Mouse (Mus musculus) E14TG2a.4 (cell line): ENCODE results near the gene Prpf18.
"Not testable (repeated sequence)": the region's sequence is repeated elsewhere in the genome, so short reads cannot be mapped to it uniquely, and the experiment has no call there.

Source experiments
- H3K27me3 ChIP-seq: 2 replicates; pipeline ENCODE4 v1.6.1; 2014; ENCODE audit warnings: low read length, control low read depth; ENCODE audit not compliant: insufficient read depth
- H3K36me3 ChIP-seq: 2 replicates; pipeline ENCODE4 v1.6.1; 2014; ENCODE audit warnings: low read length, control low read depth; ENCODE audit not compliant: insufficient read depth
- H3K4me1 ChIP-seq: replicated peaks from 2 replicates; pipeline ENCODE4 v1.6.1; 2014; ENCODE audit warnings: low read depth, low read length, control low read depth
- H3K4me3 ChIP-seq: replicated peaks from 2 replicates; pipeline ENCODE4 v1.5.1; 2014; ENCODE audit warnings: mild to moderate bottlenecking, low read length
- H3K9me3 ChIP-seq: 2 replicates; pipeline ENCODE4 v1.6.1; 2014; ENCODE audit warnings: low read length, control low read depth
- CTCF ChIP-seq: conservative IDR thresholded peaks from 2 replicates; pipeline ENCODE4 v1.5.1; 2014; ENCODE audit warnings: low read length
- NANOG ChIP-seq: IDR thresholded peaks from 2 replicates; pipeline ENCODE4 v1.6.1; 2014; ENCODE audit warnings: borderline replicate concordance, low read length, mixed read lengths
- POU5F1 ChIP-seq: IDR thresholded peaks from 2 replicates; pipeline ENCODE4 v1.6.1; 2014; ENCODE audit warnings: low read length, borderline replicate concordance

Prpf18 gene

DNA sequence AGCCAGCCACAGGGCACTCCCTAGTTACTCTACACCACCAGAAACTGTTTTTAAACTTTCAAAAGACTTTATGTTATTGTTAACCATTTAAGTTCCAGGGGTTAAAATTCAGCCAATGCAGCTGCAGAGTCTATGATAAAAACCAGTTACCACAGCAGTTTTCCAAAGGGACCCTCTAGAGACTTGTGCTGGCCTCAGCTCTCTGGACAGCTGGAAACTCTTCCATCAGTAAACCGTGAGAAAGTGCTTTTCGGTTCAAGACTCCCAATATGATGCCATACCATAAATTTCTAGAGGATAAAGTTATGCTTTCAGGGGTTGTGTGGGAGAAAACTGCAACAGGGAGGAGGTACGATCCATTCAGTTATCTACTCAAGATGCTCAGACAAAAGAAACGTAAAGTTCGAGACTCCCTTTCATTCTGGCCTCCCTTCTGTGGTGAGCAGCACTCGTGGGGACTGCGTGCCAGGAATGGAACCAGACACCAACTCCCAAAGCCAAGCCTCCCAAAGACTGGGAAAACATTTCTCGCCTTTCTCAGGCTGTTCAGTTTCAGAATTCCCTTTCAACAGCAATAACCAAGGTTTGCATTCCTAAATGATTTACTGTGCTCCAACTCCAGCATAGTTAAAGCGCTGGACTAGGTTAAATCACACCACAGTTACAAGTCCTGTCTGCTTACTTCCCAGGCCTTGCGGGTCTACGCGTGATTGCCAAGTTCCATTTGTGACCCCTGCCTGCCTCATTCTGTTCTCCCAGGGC is 31.1 kb downstream of the Prpf18 start:
- no peak for TF ChIP-seq NANOG
- no peak for TF ChIP-seq POU5F1
- no peak for TF ChIP-seq CTCF
- H3K9me3 ChIP-seq, result no peaks in the 10 kb centered on the region
- H3K27me3 ChIP-seq, result no peaks in the 10 kb centered on the region
- peaks cover 18% of the 10 kb centered on the region for H3K36me3 ChIP-seq
- H3K4me1 ChIP-seq, result peaks cover 4% of the 10 kb centered on the region; the same call in 1 of the 2 replicates
- H3K4me3 ChIP-seq, result no peak overlapping the region

DNA sequence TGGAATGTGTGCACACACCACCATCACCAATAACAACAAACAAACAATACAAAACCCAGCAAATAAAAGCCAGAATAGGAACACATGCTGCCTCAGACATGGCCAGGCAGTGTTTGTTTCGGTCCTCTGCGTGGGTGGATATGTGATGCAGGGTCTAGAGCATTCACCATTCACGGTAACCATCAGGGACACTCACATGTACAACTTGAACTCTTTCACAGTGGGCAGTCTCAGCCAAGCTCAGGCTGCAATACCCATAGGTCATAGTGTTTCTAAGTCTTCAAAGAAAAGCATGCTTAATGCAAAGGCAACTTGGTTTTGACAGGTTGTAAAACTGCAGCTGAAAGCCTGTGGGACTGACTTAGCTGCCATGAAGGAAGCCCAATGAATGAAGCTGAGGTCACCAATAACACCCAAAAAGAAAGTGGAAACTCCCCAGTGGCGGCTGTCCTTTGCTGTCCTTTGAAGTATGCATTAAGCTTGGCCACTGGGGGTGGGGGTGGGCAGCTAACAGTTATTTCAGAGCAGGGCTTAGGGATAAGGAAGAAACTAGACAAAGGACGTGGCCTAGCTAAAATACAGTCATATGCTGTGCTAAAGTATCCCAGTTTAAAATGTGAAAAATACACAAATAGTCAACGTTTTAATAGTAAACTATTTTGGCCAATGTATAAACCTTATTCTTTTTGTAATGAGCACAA is 31.9 kb downstream of the Prpf18 start:
- Histone ChIP-seq H3K36me3 (peaks cover 18% of the 10 kb centered on the region), H3K4me3 (no peak overlapping the region), H3K9me3 (no peaks in the 10 kb centered on the region), H3K4me1 (peaks cover 12% of the 10 kb centered on the region), H3K27me3 (no peaks in the 10 kb centered on the region)
- TF ChIP-seq CTCF (no peak), POU5F1 (no peak), NANOG (no peak)

DNA sequence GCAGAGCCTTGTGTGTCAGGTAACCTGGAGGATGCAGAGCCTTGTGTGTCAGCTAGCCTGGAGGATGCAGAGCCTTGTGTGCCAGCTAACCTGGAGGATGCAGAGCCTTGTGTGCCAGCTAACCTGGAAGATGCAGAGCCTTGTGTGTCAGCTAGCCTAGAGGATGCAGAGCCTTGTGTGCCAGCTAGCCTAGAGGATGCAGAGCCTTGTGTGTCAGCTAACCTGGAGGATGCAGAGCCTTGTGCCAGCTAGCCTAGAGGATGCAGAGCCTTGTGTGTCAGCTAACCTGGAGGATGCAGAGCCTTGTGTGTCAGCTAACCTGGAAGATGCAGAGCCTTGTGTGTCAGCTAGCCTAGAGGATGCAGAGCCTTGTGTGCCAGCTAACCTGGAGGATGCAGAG is 32.8 kb downstream of the Prpf18 start:
- Histone ChIP-seq H3K36me3 (peaks cover 17% of the 10 kb centered on the region), H3K4me1 (peaks cover 12% of the 10 kb centered on the region)
- not testable (repeated sequence) for H3K27me3 ChIP-seq, H3K9me3 ChIP-seq, H3K4me3 ChIP-seq

DNA sequence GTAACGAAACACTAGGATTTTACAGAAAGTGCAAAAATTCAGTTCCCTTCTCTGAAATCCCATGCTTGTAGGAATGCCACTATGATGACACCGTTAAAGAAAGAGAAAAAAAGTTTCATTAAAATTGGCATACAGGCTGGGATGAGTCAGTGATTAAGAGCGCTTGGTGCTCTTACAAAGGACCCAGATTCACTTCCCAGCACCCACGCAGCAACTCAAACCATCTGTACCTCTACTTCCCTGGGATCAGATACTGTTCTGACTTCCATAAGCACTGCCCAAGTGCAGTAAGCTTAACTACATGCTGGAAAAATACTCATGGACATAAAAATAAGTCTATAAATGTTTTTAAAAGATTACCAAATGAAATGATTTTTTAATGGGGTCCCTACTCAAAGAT is 34.9 kb downstream of the Prpf18 start:
- H3K9me3 ChIP-seq, result no peaks in the 10 kb centered on the region
- H3K4me1 ChIP-seq, result peaks cover 10% of the 10 kb centered on the region
- H3K36me3 ChIP-seq, result peaks cover 19% of the 10 kb centered on the region
- TF ChIP-seq CTCF, result no peak
- TF ChIP-seq POU5F1, result no peak
- TF ChIP-seq NANOG, result no peak
- no peaks in the 10 kb centered on the region for H3K27me3 ChIP-seq
- no peak overlapping the region for H3K4me3 ChIP-seq

DNA sequence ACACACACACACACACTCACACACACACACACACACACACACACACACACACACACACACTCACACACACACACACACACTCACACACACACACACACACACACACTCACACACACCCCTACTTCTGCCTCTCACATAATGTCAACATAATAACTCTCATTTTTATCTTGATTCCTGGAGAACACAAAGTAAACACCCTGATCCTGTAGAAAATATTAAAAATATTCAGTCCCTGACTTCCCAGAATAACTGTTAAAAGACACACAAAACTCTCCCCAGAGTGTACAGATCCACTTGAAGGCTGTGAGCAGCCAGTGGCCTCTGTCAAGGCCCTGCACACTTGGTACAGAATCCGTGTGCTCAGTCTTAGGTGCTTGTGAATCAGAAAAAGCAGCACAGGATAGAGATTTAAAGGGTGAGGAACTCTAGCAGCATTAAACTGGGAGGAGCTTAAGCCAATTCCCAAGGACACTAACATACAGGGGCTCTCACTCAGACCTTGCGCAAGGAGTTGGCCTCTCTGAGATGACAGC is 36.8 kb downstream of the Prpf18 start:
- H3K27me3 ChIP-seq, result no peaks in the 10 kb centered on the region
- H3K4me3 ChIP-seq, result no peak overlapping the region
- H3K4me1 ChIP-seq, result peaks cover 10% of the 10 kb centered on the region
- H3K36me3 ChIP-seq, result peaks cover 38% of the 10 kb centered on the region
- H3K9me3 ChIP-seq, result no peaks in the 10 kb centered on the region
- TF ChIP-seq CTCF (no peak), POU5F1 (no peak), NANOG (no peak)

DNA sequence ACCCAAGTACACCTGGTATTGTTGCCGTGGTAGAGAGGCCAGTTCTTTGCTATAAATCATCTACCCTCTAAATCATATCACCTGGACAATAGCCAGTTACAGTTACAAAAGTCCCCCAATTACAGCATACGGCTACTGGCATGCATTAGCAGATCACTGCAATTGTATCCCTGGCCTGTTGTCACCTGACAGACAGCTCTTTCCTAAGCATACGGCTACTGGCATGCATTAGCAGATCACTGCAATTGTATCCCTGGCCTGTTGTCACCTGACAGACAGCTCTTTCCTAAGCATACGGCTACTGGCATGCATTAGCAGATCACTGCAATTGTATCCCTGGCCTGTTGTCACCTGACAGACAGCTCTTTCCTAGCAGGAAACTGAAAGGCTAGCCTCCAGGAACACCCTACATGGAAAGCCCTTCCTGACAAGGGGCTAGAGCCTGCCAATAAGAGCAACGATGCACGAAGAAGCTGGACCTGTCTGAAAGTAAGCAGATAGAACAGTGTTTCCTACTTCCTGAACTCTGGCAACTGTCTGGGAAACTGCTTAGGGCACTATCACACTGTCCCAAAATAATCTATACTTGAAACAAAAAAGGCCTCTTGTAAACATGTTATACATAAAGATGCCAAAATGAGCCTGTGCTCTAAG is 37.5 kb downstream of the Prpf18 start:
- H3K27me3 ChIP-seq, H3K4me1 ChIP-seq, H3K9me3 ChIP-seq, H3K4me3 ChIP-seq: not testable (repeated sequence)
- peaks cover 45% of the 10 kb centered on the region for H3K36me3 ChIP-seq

DNA sequence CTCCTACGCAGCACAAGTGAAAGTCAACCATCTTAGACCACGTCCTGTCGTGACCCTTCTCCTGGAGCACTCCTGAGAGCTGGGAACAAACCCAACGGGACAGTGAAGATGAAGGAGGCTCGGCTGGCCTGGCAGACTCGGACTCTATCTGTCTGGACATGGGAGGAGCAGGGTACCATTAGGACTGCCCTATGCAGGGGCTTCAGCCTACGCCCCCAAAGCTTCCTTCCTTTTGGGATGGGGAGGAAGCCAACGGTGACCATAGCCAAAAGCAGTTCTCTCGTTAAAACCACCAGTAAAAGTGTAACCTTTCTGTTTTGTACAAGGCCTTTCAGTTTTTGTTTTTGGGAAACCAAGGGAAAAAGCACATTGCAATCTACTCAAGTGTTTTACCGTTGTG is 40.2 kb downstream of the Prpf18 start:
- no peak for TF ChIP-seq CTCF
- TF ChIP-seq NANOG, result no peak
- no peak for TF ChIP-seq POU5F1
- H3K36me3 ChIP-seq, result peaks cover 72% of the 10 kb centered on the region
- no peak overlapping the region for H3K4me3 ChIP-seq
- peaks cover 10% of the 10 kb centered on the region for H3K4me1 ChIP-seq
- H3K9me3 ChIP-seq, result no peaks in the 10 kb centered on the region
- H3K27me3 ChIP-seq, result no peaks in the 10 kb centered on the region

DNA sequence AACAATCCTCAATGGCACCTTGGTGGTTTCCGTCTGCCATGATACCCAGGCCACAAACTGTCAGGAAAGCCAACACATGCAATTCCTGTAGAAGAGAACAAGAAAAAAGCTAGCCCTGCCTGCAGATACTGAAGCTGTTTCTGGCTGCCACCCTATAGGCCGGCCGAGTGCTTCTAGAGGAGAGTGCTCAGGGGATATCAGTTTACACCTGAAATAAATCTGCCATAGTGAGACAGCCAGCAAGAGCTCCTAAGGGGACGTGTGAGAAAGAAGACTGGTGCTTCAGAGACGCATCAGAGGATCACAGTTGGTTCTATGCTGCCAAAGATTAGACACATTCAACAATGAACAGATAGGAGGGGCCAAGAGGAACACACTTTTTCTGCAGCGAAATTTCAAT is 40.6 kb downstream of the Prpf18 start:
- H3K9me3 ChIP-seq, result no peaks in the 10 kb centered on the region
- H3K4me3 ChIP-seq, result no peak overlapping the region
- H3K4me1 ChIP-seq, result peaks cover 10% of the 10 kb centered on the region
- TF ChIP-seq CTCF (no peak), POU5F1 (no peak), NANOG (no peak)
- H3K36me3 ChIP-seq, result peaks cover 76% of the 10 kb centered on the region
- no peaks in the 10 kb centered on the region for H3K27me3 ChIP-seq
